Mouse (Mus musculus): ENCODE measurements around the gene Aars. TPM values are rescaled to one million over a fixed set of nuclear protein-coding genes. Genes with fewer than 3 reads are reported as not detected.
A peak's percentile ranks its signal among the peaks of the same experiment; 100 is the strongest.
"Not testable (repeated sequence)": the region's sequence is repeated elsewhere in the genome, so short reads cannot be mapped to it uniquely, and the experiment has no call there.

Gene Aars
- polyA plus RNA-seq (2014; fragmentation: Nextera tagmentation; extraction: Ambion mirVana), result 40.9 and 47.3 TPM in 2 replicates

DNA sequence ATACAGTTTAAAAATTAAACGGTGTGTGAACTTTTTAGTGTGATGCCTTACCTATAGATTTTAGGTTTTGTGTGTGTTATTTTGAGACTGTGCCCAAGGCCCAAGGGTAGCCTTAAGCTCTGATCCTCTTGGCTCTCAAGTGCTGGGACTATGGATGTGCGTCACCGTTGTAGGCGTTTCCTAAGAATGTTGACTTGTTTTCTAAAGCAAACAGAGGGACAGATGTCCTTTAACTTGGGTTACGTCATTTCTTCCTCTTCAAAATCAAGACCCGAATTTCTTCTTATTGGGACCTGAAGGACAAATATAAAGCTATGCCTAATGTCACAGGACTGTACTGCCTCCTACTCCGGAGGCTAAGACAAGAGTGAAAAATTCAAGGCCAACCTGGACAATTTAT, at the start of gene Aars:
TSS of gene Aars (plus strand) at position 229 of the 400 bp plus-strand sequence.
- Histone ChIP-seq H3K9ac (ENCODE audit: low read depth, low read length) (peak within 1 kb of the TSS; percentile 83), H3K4me1 (ENCODE audit: control insufficient read depth, insufficient read depth, low read length) (peaks cover 16% of the 10 kb centered on the region), H3K4me2 (peak within 1 kb of the TSS; percentile 64), H3K4me3 (ENCODE audit: low read depth, low read length) (peak within 1 kb of the TSS; percentile 81), H3K27ac (ENCODE audit: low read depth, low read length) (peak within 1 kb of the TSS; percentile 82), H3K36me3 (ENCODE audit: control insufficient read depth, insufficient read depth, low read length) (peaks cover 4% of the 10 kb centered on the region), H3K27me3 (ENCODE audit: control insufficient read depth, insufficient read depth, low read length) (no peaks in the 10 kb centered on the region), H3K9me3 (replicated peaks; ENCODE audit: control insufficient read depth, low read length) (no peaks in the 10 kb centered on the region)
- no peak for ATAC-seq (replicated peaks; ENCODE audit: insufficient number of reproducible peaks, low FRiP score, low TSS enrichment)
- WGBS (ENCODE audit: insufficient replicate concordance), result 94% methylated on average over 7 of the region's 7 CpGs

DNA sequence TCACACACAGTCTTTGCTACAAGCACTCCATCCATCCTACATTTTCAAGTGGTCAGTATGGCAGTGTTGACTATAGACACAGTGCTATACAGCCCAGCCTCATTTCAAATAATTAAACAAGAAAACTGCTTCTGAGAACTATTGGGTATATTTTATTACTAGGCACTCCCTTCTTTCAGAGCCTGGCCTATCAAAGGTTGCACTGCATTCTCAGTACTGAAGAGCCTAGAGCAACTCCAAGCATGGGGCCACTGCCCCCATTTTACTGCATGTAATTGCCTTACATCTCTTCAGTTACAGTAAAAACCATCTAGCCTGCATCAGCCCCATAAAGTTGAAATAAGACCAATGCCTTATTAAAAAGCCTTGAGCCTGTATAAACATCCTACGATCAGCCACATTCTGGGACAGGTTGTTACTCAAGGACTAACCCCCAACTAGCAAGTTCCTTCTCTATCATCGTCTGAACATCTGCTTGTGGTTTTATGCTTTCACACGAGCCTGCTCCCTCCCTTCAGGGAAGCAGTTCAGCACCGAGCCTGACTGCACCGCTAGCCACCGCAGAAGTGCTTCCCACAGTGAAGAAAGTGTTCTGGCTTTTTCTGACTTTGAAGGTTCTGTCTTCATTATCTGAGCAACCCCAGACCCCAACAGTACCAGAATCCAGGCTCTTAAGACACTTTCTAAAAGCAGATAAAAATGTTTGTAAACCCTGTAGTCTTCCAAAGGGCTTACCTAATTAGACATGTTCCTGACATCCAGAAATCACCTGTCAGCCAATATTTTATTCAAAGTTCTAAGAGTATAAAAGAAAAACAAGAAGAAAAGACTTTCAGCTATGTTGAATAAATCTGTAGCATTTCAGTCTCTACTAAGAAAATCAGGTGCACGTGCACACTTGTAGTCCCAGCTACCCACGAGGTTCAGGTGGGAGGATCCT, 44.9 kb upstream of the Aars start:
- Histone ChIP-seq H3K27ac (ENCODE audit: low read depth, low read length) (no peak overlapping the region), H3K27me3 (ENCODE audit: control insufficient read depth, insufficient read depth, low read length) (no peaks in the 10 kb centered on the region), H3K4me3 (ENCODE audit: low read depth, low read length) (no peak overlapping the region), H3K4me1 (ENCODE audit: control insufficient read depth, insufficient read depth, low read length) (no peaks in the 10 kb centered on the region), H3K4me2 (no peak overlapping the region), H3K36me3 (ENCODE audit: control insufficient read depth, insufficient read depth, low read length) (peaks cover 39% of the 10 kb centered on the region), H3K9me3 (replicated peaks; ENCODE audit: control insufficient read depth, low read length) (no peaks in the 10 kb centered on the region), H3K9ac (ENCODE audit: low read depth, low read length) (no peak overlapping the region)
- no peak for ATAC-seq (replicated peaks; ENCODE audit: insufficient number of reproducible peaks, low FRiP score, low TSS enrichment)
- WGBS (ENCODE audit: insufficient replicate concordance), result 74% methylated on average over 8 of the region's 8 CpGs

DNA sequence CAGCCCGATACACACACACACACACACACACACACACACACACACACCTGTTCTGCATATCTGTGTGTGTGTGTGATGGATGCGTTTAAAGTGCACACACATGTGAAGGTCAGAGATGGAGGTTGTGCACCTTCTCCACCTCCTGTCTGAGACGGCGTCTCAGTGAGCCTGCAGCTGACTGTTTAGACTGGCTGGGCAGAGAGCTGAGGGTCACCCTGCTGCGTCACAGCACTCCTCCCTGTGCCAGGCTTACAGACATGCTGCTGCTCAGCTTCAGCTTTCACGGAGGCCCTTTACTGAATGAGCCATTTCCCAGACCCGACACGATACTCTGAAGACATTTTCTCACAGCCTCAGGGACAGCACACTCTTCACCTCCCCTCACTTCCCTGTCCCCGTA, 42.9 kb upstream of the Aars start:
- H3K36me3 ChIP-seq (ENCODE audit: control insufficient read depth, insufficient read depth, low read length), result peaks cover 35% of the 10 kb centered on the region
- no peak overlapping the region for H3K27ac ChIP-seq (ENCODE audit: low read depth, low read length)
- no peaks in the 10 kb centered on the region for H3K4me1 ChIP-seq (ENCODE audit: control insufficient read depth, insufficient read depth, low read length)
- no peaks in the 10 kb centered on the region for H3K9me3 ChIP-seq (replicated peaks; ENCODE audit: control insufficient read depth, low read length)
- H3K4me2 ChIP-seq, result no peak overlapping the region
- no peak for ATAC-seq (replicated peaks; ENCODE audit: insufficient number of reproducible peaks, low FRiP score, low TSS enrichment)
- no peak overlapping the region for H3K4me3 ChIP-seq (ENCODE audit: low read depth, low read length)
- 85% methylated on average over 9 of the region's 9 CpGs for WGBS (ENCODE audit: insufficient replicate concordance)
- H3K9ac ChIP-seq (ENCODE audit: low read depth, low read length), result no peak overlapping the region
- H3K27me3 ChIP-seq (ENCODE audit: control insufficient read depth, insufficient read depth, low read length), result no peaks in the 10 kb centered on the region

DNA sequence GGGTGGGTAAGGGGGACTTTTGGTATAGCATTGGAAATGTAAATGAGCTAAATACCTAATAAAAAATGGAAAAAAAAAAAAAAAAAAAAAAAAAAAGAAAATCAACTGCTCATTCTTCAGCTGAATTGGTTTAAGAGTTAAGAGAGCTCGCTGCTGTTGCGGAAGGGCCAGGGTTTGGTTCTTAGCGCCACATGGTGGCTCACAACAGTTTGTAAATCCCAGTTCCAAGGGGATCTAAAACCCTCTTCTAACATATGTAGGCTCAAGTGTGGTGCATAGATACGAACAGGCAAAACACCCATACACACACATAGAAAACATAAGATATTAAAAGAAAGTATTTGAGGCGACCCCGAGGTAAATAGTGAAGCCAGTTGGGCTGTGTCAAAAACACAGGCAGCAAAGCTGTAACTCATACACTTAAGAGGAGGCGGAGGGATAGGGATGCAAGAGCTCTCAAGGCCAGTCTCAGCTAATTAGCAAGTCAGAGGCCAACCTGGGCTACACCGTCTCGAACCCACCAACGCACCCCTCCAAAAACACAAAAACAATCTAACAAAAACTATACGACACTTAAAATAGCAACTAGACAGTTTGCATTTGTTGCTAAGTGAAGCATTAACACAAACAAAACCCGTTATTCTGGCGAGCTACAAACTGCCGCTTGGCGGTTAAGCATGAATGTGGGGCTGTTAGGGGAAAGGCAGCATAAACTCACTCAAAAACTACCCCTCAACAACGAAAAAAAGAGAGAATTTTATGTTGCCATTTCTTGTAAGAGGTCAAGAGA, 36.1 kb upstream of the Aars start:
- Histone ChIP-seq H3K9ac (ENCODE audit: low read depth, low read length) (peak overlapping the region; percentile 85), H3K27me3 (ENCODE audit: control insufficient read depth, insufficient read depth, low read length) (no peaks in the 10 kb centered on the region)
- WGBS (ENCODE audit: insufficient replicate concordance), result 35% methylated on average over 16 of the region's 16 CpGs

DNA sequence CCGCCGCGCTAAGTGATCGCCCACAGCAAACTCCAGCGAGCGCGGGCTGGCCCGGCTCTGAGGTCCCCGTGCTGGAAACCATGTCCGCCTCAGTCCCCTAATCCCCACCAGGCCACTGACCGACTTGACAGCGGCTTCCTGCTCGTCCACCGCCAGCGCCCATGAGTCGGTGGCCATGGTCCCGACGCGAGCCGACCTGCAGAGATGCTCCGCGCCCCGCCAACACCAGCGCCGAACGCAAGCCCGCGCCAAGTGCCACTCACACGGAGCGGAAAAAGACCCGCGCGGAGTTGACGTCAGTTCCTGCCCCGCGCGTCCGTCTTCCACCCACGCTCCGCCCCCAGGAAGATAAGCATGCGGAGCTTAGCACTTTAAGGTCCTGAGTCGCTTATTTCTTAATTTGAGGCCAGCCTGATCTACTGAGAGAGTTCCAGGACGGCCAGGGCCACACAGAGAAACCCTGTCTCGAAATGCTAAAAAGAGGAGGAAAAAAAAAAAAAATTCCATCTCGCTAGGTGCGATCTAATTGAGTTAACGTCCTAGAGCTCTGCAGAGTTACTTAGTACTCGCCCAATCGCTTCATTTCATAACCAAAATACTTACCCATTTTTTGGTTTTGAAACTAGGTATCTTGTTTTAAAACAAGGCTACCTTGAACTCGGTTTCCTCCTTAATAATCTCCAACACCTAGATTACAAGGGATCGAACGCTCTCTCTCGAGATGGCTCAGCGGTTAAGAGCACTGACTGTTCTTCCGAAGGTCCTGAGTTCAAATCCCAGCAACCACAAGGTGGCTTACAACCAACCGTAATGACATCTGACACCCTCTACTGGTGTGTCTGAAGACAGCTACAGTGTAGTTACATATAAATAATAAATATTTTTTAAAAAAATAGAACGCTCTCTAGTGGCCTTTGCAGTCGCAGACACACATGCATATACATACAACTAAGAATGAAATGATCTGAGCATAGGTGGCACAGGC, 35.1 kb upstream of the Aars start, which contains the start of gene Ddx19a:
TSS of gene Ddx19a (minus strand) at position 254 of the 985 bp plus-strand sequence.
- H3K36me3 ChIP-seq (ENCODE audit: control insufficient read depth, insufficient read depth, low read length), result peaks cover 2% of the 10 kb centered on the region; the same call in 1 of the 2 replicates
- 0 out of 2 replicates have a peak, but pooled peaks cover 3% of the 10 kb centered on the region for H3K4me1 ChIP-seq (ENCODE audit: control insufficient read depth, insufficient read depth, low read length)
- peak within 1 kb of the TSS; percentile 94 for H3K4me3 ChIP-seq (ENCODE audit: low read depth, low read length)
- H3K9ac ChIP-seq (ENCODE audit: low read depth, low read length), result peak within 1 kb of the TSS; percentile 85
- WGBS (ENCODE audit: insufficient replicate concordance), result 4% methylated on average over 58 of the region's 58 CpGs
- peak within 1 kb of the TSS; percentile 68 for H3K4me2 ChIP-seq
- H3K27me3 ChIP-seq (ENCODE audit: control insufficient read depth, insufficient read depth, low read length), result no peaks in the 10 kb centered on the region
- H3K27ac ChIP-seq (ENCODE audit: low read depth, low read length), result peak within 1 kb of the TSS; percentile 54
- peak; percentile 87 for ATAC-seq (replicated peaks; ENCODE audit: insufficient number of reproducible peaks, low FRiP score, low TSS enrichment)
- no peaks in the 10 kb centered on the region for H3K9me3 ChIP-seq (replicated peaks; ENCODE audit: control insufficient read depth, low read length)

More for the DNA sequence above, 36.1 kb upstream of the Aars start:
- H3K4me3 ChIP-seq (ENCODE audit: low read depth, low read length), result peak overlapping the region; percentile 94
- H3K36me3 ChIP-seq (ENCODE audit: control insufficient read depth, insufficient read depth, low read length), result peaks cover 8% of the 10 kb centered on the region; the same call in 1 of the 2 replicates
- peak overlapping the region; percentile 68 for H3K4me2 ChIP-seq
- peak overlapping the region; percentile 54 for H3K27ac ChIP-seq (ENCODE audit: low read depth, low read length)
- H3K9me3 ChIP-seq (replicated peaks; ENCODE audit: control insufficient read depth, low read length), result no peaks in the 10 kb centered on the region
- 0 out of 2 replicates have a peak, but pooled peaks cover 3% of the 10 kb centered on the region for H3K4me1 ChIP-seq (ENCODE audit: control insufficient read depth, insufficient read depth, low read length)
- ATAC-seq (replicated peaks; ENCODE audit: insufficient number of reproducible peaks, low FRiP score, low TSS enrichment), result no peak

DNA sequence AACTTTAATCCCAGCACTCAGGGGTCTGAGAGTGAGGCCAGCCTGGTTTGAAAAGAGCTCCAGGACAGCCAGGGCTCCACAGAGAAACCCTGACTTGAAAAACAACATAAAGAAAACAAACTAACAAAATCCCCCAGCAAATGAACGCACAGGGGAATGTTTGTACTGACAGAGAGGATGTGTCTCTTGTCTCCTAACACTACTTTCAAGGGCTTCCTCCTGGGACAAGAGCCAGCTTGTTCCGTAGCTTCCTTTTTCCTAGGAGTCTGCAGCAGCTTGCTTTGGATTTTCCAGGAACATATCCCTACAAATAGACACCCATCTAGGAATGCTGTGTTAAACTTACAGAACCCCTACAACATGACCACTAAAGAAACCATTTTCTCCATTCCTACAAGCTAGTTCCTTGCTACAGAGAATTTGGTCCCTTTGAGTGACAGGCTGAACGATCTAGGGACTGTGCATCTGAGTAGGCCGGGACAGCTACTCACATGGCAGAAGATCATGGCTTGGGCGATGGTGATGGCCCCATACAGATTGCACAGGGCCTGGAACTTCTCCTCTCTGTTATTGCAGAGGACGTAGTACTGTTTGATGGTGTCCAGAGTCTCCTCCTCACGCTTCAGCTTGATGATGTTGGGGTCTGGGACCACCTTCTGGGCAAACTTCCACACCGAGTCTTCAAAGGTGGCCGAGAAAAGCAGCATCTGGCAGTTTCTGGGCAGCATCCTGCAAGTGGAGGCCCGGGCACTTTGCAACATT, 22.5 kb upstream of the Aars start:
- H3K4me2 ChIP-seq; H3K4me1 ChIP-seq (ENCODE audit: control insufficient read depth, insufficient read depth, low read length); H3K9me3 ChIP-seq (replicated peaks; ENCODE audit: control insufficient read depth, low read length); ATAC-seq (replicated peaks; ENCODE audit: insufficient number of reproducible peaks, low FRiP score, low TSS enrichment); H3K27me3 ChIP-seq (ENCODE audit: control insufficient read depth, insufficient read depth, low read length); H3K9ac ChIP-seq (ENCODE audit: low read depth, low read length); H3K4me3 ChIP-seq (ENCODE audit: low read depth, low read length); H3K36me3 ChIP-seq (ENCODE audit: control insufficient read depth, insufficient read depth, low read length); H3K27ac ChIP-seq (ENCODE audit: low read depth, low read length): not testable (repeated sequence)
- WGBS (ENCODE audit: insufficient replicate concordance), result 79% methylated on average over 8 of the region's 10 CpGs

DNA sequence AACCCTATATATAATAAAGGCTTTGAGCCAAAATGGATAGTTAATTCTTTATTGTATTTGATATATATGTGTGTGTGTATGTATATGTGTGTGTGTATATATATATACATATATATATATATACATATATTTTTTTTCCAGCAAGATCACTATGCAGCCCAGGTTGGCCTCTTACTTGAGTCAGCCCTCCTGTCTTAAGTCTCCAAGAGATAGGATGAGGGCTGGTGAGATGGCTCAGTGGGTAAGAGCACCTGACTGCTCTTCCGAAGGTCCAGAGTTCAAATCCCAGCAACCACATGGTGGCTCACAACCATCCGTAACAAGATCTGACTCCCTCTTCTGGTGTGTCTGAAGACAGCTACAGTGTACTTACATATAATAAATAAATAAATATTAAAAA, 6.3 kb upstream of the Aars start:
- H3K4me1 ChIP-seq (ENCODE audit: control insufficient read depth, insufficient read depth, low read length); H3K4me3 ChIP-seq (ENCODE audit: low read depth, low read length); H3K9ac ChIP-seq (ENCODE audit: low read depth, low read length); H3K9me3 ChIP-seq (replicated peaks; ENCODE audit: control insufficient read depth, low read length); H3K36me3 ChIP-seq (ENCODE audit: control insufficient read depth, insufficient read depth, low read length); H3K27me3 ChIP-seq (ENCODE audit: control insufficient read depth, insufficient read depth, low read length); ATAC-seq (replicated peaks; ENCODE audit: insufficient number of reproducible peaks, low FRiP score, low TSS enrichment); H3K27ac ChIP-seq (ENCODE audit: low read depth, low read length); H3K4me2 ChIP-seq: not testable (repeated sequence)
- WGBS (ENCODE audit: insufficient replicate concordance), result 92% methylated on average over 1 of the region's 2 CpGs

Data from heart, embryonic 11.5 days (tissue).